Mouse (Mus musculus) fibroblast of lung, adult 2 months (primary cell): ENCODE results near the gene Ddah2.

Source experiments
- DNase-seq: peaks from one replicate; pipeline ENCODE4 v3.0.0-alpha.2; 2011; ENCODE audit warnings: low read depth

Ddah2 gene

GRCm38 (mm10) chr17:35079778-35080177, 20.9 kb downstream of the Ddah2 start:
- DNase-seq: no peak

DNA sequence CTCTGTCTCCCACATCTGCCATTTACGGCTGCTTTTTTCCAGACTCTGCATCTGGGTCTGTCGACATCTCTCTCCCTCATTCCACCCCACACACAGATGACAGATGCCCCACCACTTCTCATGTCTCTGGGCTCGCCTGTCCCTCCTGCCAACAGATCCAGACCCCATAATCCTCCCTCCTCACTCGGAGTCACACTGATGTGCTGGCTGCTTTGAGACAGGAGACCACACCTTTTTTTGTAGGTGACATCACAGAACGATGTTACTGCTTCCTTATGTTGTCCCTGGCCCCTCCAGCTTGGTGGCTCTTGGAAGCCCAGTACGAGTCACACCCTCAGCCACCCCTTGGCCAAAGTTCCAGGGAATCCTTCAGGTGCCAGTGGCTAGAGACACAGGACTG, 21.4 kb downstream of the Ddah2 start:
- no peak for DNase-seq

DNA sequence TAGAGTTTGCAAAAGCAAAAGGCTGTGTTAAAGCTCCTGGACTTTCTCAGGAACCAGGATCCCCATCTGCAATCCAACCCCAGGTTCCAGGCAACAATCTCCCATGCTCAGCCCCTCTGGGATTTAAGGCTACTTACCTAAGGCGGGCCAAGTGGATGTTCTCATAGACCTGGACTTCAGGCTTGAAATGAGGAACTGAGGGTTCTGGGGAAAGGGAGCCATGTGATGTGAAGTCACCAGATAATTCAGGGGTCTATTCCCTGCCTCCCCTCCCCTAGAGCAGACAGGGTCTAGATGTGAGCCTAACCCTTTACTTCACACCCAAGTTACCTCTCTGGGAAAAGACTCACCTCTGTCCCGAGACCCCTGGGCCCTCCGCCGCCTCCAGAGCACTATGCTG, 21.9 kb downstream of the Ddah2 start:
- no peak for DNase-seq

DNA sequence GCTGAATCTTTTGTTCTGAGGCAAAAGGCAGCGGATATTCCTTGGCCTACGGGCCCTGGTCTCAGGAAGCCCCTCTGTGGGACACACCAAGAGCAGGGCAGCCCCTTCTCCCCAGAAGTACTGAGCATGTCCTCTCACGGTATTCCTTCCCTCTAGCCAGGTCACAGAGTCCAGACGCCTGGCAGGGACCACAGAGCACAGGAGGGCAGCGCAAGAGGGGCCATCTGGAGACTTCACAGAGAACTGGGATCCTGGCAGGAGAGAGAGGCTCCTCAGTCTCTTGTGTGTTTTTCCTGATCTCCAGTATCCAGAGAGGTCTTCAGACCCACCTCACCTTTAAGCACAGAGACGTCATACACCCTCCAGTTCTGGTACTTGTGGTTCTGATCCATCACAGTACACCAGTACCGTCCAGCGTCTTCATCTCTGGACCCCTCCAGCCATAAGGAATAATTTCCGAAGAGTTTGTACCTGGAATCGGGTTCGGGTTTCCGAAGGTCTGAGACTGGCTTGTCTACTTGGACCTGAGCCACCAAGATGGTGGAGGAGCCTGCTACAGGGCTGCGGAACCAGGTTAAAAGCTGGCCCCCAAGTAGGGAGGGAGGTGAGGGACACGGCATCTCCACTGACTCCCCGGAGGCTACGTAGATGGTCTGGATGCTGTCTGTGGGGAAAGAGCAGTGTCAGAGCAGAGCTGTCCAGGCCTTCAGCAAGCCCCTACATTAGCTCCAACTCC, 24.2 kb downstream of the Ddah2 start:
- no peak for DNase-seq

DNA sequence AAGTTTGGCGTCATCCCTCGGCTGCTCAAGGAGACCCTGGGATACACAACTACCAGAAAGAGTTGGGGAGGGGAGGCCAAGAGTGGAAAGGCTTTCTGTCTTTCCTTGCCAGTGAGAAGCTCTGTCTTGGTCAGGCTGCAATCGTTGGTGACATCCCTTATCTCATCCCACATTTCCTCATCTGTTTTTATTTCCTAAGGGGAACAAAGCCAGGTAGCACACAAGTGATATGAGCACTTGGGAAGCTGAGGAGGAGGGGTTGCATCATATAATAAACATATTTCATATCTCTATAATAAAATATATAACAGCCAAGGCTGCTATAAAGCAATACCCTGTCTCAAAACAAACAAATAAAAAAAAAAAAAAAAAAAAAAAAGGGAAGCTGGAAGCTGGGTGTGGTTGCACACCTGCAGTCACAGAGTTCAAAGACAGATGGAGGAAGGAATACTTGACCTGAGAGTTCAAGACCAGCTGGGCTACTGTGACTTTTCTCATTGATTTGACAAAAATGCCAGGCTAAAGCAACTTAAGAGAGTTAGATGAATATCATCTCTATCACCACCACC, 25.2 kb downstream of the Ddah2 start:
- no peak for DNase-seq

DNA sequence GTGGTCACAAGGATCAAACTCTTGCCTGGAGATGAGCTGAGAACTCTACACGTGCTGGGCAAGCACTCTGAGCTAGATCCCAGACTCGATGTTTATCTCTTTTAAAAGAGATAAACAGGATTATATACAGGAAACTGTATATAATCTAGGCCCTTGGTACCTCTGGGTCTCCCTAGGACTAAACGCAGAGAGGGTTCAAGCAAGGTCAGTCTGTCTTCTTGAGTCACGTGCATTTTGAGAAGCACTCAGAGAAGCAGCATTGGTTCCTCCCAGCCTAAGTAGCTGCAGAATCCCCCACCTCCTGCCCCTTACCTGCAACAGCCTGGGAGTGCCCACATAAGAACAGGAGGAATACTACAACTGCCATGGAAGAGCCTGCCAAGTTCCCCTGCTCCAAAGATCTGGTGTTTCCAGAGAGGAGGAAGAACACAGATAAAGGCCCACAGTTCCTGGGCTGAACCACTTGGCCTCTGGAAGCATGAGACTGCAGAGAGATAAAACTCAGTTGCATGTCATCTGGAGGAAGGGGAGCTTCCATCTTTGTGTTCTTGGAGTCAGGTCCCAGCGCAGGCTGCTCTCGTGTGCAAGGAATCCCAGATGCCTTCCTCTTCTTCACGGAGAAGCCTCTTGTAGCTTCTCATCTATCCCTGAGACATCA, 26.5 kb downstream of the Ddah2 start, which contains the start of gene Ly6g6f:
Gene Ly6g6f (minus strand): TSS at position 403 of the 658 bp plus-strand sequence.
- no peak for DNase-seq

DNA sequence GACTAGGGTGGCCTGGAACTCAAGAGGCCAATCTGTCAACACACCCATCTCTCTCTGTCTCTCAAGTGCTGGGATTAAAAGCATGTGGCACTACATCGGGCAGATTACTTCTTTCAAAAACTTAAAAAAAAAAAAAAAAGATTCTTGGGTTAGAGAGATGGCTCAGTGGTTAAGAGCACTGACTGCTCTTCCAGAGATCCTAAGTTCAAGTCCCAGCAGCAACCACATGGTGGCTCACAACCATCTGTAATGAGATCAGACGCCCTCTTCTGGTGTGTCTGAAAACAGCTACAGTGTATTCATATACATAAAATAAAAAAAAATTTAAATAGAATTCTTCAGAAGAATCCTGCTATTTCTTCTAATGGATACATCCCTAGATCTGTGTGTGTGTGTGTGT, 29.3 kb downstream of the Ddah2 start:
- DNase-seq: no peak

- peak; percentile 71 for DNase-seq
Measured at GRCm38 (mm10) chr17:35088825-35089644, 30.2 kb downstream of the Ddah2 start, which contains the start of gene Abhd16a. Gene Abhd16a (plus strand): TSS chr17:35089263.

DNA sequence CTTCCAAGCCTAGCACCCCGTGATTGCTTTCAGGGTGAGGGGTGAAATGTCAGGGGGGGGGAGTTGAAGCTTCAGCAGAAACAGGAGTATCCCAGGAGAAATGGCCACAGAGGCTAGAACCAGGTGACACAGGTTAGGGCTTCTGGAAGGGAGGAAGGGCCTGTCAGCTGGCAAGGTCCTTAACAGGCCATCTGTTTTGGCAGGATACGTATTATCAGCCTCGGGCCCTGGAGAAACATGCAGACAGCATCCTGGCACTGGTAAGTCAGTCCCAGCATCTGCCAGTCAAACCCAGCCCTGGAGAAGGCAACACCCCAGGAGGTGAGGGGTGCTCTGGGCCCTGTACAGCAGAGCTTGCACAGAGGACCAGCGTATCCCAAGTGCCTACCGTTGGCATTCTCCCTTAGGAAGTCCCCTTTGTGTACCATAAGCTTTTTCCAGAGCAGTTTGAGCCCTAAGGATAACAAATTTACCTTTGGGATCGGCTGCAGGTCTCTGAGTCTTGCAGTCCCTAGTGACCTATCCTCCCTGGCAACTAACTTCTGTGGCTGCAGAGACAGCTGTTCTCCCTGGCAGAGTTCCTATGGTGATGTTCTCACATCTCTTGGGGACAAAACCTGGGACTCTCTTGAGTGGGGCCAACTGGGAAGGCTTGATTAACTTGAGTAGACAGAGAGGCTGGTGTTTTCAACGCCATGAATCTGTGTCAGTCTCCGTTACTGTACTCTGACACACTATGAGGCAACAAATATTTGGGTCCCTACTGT, 31.5 kb downstream of the Ddah2 start:
- no peak for DNase-seq

- no peak for DNase-seq
Measured at GRCm38 (mm10) chr17:35092403-35093198, 33.8 kb downstream of the Ddah2 start.

DNA sequence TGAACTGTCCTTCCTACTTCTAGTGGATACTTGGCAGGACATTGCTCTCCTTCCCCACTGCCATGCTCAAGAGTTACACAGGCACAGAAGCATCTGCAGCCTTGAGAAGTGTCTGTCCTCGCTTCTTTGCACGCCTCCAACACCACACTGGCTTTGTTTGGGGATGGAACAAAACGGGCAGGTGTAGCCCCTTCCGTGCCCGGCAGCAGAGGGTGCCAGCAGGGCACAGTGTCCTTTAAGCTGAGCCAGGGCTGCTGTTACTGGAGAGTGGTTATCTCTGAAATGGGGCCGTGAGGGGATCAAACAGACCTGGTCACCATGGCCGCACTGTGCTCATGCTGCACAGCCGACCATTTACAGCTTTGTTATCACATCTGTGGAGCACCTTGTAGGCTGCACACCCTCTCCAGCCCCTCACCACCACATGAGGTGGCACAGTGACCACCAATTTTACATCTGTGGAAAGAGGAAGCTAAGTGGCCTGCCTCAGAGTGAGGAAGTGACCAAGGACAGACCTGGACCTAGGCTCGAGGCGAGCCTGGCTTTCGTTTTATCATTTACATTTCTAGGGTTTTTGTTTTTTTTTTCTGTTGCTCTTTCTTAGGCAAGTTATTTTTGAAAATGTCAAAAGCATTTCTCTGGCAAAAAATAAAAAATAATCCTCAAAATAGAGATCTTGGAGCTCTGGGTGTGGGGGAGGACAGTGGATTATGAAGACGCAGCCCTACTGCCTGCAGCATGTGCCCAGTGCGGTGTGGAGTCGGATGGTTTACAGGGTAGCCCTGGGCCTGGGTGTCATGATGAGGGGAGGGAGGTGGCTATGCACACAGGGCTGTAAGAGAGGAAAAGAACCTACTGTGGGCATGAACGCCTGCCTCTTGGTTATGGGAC, 35.9 kb downstream of the Ddah2 start:
- no peak for DNase-seq

DNA sequence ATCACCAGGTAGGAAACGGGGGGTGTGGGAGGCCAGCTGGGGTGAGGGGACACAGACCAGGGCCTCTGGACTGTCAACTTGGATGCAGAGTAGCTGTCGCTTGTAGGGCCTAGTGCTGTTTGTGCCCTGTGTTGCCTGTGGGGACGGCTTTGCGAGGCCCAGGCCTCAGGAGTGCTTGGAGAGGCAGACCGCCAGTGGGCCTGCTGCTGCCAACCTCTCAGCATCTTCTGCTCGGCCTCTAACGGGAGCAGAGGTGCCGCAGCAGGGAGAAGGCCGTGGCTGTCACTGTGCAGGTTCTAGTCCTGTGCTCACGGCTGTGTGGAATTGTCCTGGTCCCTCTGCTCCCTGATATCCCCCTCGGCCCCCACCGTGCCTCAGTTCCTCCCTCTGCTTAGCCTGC, 37.8 kb downstream of the Ddah2 start:
- no peak for DNase-seq

GRCm38 (mm10) chr17:35097164-35097655, 38.4 kb downstream of the Ddah2 start:
- DNase-seq: no peak

GRCm38 (mm10) chr17:35100196-35100765, 41.4 kb downstream of the Ddah2 start:
- no peak for DNase-seq

DNA sequence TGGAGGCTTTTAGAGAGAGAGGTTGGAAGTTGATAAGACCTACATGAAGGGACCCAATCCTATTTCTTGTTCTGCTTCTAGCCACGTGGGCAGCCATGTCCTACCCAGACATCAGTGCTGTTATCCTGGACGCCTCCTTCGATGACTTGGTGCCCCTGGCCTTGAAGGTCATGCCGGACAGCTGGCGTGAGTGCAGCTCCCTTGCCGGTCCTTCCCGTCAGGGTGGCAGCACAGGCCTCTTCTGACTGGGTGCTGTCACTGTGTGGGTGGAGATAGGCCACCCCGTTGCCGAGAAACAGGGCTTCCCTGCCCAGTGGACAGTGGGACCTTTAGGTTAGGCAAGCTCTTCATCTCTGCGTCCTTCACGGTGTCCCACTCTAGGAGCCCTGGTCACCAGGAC, 42.3 kb downstream of the Ddah2 start:
- no peak for DNase-seq

- DNase-seq: no peak
Measured at GRCm38 (mm10) chr17:35102299-35102698, 43.5 kb downstream of the Ddah2 start.

GRCm38 (mm10) chr17:35103221-35103690, 44.4 kb downstream of the Ddah2 start:
- DNase-seq: no peak

- DNase-seq: no peak
Measured at GRCm38 (mm10) chr17:35104079-35104478, 45.2 kb downstream of the Ddah2 start.

- no peak for DNase-seq
Measured at GRCm38 (mm10) chr17:35104754-35105153, 45.9 kb downstream of the Ddah2 start.
